Mouse (Mus musculus) heart, embryonic 10.5 days (tissue): Measurements from ENCODE around the gene Tbx5. TPM values are rescaled to one million over a fixed set of nuclear protein-coding genes. Genes with fewer than 3 reads are reported as not detected.

Source experiments
- DNase-seq: peaks from one replicate; pipeline ENCODE4 v3.0.0-alpha.2; 2017; ENCODE audit warnings: low spot score
- H3K27ac ChIP-seq: fragments of 300-500 bp; sonication (generic); 2 replicates; pipeline ENCODE4 v1.5.1; 2016; ENCODE audit warnings: mild to moderate bottlenecking
- H3K27me3 ChIP-seq: fragments of 300-500 bp; sonication (generic); 2 replicates; pipeline ENCODE4 v1.6.1; 2016; ENCODE audit warnings: mild to moderate bottlenecking; ENCODE audit not compliant: poor library complexity, insufficient read depth, severe bottlenecking
- H3K36me3 ChIP-seq: fragments of 300-500 bp; sonication (generic); 2 replicates; pipeline ENCODE4 v1.6.1; 2016; ENCODE audit warnings: mild to moderate bottlenecking, moderate library complexity
- H3K4me1 ChIP-seq: fragments of 300-500 bp; sonication (generic); 2 replicates; pipeline ENCODE4 v1.6.1; 2016; ENCODE audit warnings: mild to moderate bottlenecking
- H3K4me3 ChIP-seq: fragments of 300-500 bp; sonication (generic); 2 replicates; pipeline ENCODE4 v1.5.1; 2016; ENCODE audit warnings: mild to moderate bottlenecking, moderate library complexity
- H3K9me3 ChIP-seq: fragments of 300-500 bp; sonication (generic); 2 replicates; pipeline ENCODE4 v1.6.1; 2016; ENCODE audit warnings: mild to moderate bottlenecking, moderate library complexity
- WGBS: fragments of 180-500 bp; shearing (Covaris S2); methylation state at CpG from one replicate; pipeline ENCODE4 v1.1.7; 2016; 5-methylcytosine and 5-hydroxymethylcytosine counted together
- polyA plus RNA-seq: library from polyadenylated mRNA; unstranded; fragments of >200 nt; fragmentation: Nextera tagmentation; extraction: Ambion mirVana; gene quantifications from 2 replicates; pipeline ENCODE4 v1.2.1, GENCODE M21; 2016

Gene Tbx5
- polyA plus RNA-seq, 1 experiment from 2014 or later, result 41.9 TPM

DNA sequence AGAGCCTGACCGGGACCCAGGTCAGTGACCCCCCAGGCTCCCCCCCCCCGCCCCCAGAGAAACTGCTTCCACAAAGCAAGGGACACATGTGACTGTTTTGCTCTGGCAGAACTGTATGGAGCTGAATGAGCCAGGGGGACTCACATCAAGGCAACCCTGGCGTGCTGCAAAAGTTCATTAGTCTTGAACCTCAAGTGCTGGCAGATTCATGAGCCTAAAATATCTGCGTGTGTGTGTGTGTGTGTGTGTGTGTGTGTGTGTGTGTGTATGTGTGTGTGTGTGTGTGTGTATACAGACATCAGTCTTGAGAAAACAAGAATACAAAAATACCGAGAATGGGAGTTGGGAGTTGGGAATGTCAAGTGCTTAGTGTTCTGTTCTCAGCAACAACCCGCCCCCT is 5.1 kb upstream of the Tbx5 start:
- Histone ChIP-seq H3K36me3 (no peaks in the 10 kb centered on the region), H3K4me1 (peaks cover 63% of the 10 kb centered on the region), H3K27ac (peak overlapping the region; percentile 97), H3K4me3 (no peak overlapping the region), H3K27me3 (peaks cover 52% of the 10 kb centered on the region), H3K9me3 (no peaks in the 10 kb centered on the region)
- DNase-seq, result no peak
- WGBS, result 53% methylated on average over 6 of the region's 6 CpGs

GRCm38 (mm10) chr5:119830611-119831010 is 1.9 kb upstream of the Tbx5 start:
- no peaks in the 10 kb centered on the region for H3K9me3 ChIP-seq
- DNase-seq, result no peak
- peak overlapping the region; percentile 97 for H3K27ac ChIP-seq
- peaks cover 52% of the 10 kb centered on the region for H3K4me1 ChIP-seq
- WGBS, result 12% methylated on average over 8 of the region's 8 CpGs
- peak overlapping the region; percentile 74 for H3K4me3 ChIP-seq
- peaks cover 69% of the 10 kb centered on the region for H3K27me3 ChIP-seq
- H3K36me3 ChIP-seq, result no peaks in the 10 kb centered on the region

DNA sequence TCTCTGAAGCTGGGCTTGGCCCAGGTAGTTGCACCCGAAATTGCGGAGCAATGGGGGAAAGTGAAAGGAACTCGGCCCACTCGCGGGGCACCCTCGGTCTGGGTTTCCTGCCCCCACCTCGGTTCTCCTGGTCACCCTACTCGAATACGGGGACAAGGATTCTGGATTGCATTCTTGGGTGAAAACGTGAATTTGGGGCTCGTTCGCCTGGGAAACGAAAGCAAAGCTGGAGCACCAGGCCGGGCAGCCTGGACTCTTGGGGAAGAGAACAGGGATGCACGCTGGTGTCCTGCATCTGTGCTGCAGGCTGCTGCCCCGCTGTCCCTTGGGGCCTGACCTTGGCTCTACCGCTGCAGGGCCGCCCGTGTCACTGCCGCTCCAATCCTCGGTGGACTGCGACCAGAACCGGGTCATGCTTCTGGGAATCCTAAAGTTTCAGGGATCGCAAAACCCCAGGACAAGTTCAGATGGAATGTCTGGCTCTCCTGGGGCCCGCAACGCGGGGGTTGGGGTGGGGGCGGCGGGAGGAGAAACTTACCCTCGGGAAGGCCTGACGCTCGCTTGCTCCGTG is 1.2 kb upstream of the Tbx5 start:
- peaks cover 69% of the 10 kb centered on the region for H3K27me3 ChIP-seq
- under 1% methylated on average over 33 of the region's 33 CpGs for WGBS
- peak overlapping the region; percentile 74 for H3K4me3 ChIP-seq
- peaks cover 46% of the 10 kb centered on the region for H3K4me1 ChIP-seq
- no peaks in the 10 kb centered on the region for H3K36me3 ChIP-seq
- H3K9me3 ChIP-seq, result no peaks in the 10 kb centered on the region
- H3K27ac ChIP-seq, result peak overlapping the region; percentile 97
- DNase-seq, result no peak

DNA sequence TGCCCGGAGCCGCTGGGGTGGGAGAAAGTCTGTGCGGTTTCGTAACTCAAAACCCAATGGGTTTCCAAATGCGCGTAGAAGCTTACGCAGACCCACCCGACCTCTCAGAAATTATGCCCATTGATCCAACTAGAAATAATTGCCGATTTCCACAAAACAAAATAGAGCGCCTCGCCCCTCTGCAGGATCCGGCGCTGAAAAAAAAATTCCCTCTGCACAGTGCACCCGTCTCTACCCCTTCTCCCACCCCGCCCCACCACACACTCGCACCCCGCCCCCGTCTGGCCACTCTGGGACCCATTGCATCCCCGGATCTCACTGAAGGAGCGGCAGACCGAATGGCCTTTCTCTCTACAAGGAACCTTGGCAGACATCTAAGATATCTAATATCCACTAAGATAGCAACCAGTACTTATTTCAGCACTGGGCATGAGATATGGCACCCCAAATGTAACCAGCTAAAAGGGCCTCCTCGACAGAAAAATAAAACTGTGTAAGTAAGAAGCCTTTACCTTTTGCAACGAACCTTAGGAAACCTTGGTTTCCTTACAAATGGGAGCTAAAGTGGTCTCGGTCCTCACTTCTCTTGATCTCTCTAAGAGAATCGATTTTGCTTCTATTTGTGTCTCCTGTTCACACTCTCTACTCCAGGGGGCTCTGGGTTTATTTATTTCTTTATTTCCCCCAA is 533 bp upstream of the Tbx5 start:
- peaks cover 71% of the 10 kb centered on the region for H3K27me3 ChIP-seq
- peaks cover 42% of the 10 kb centered on the region for H3K4me1 ChIP-seq
- 2% methylated on average over 25 of the region's 25 CpGs for WGBS
- DNase-seq, result no peak
- H3K27ac ChIP-seq, result peak overlapping the region; percentile 97
- no peaks in the 10 kb centered on the region; the same call in 1 of the 2 replicates for H3K36me3 ChIP-seq
- H3K9me3 ChIP-seq, result no peaks in the 10 kb centered on the region
- H3K4me3 ChIP-seq, result peak overlapping the region; percentile 74

GRCm38 (mm10) chr5:119833223-119834030 is 959 bp downstream of the Tbx5 start:
- Histone ChIP-seq H3K27ac (peak overlapping the region; percentile 97), H3K4me1 (peaks cover 36% of the 10 kb centered on the region), H3K9me3 (no peaks in the 10 kb centered on the region), H3K36me3 (no peaks in the 10 kb centered on the region; the same call in 1 of the 2 replicates), H3K4me3 (peak overlapping the region; percentile 74), H3K27me3 (peaks cover 76% of the 10 kb centered on the region)
- no peak for DNase-seq
- 15% methylated on average over 8 of the region's 8 CpGs for WGBS

DNA sequence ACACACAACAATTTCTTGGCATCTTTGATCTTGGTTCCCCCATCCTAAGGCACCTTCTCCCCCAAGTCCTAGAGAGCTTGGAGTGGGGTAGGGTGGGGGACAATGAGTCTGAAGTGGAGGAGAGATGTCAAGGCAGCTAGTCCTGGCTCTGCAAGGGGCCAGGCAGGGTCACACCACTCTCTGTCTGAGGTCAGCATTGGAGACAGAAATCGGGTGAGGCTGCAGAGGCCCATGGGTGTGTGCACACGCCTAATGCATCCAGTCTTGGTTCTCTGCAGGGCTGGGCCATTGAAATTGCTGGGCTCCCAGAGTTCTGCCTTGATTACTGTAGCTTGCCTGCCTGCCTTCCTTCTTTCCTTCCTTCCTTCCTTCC is 1.5 kb downstream of the Tbx5 start:
- Histone ChIP-seq H3K36me3 (peaks cover under 1% of the 10 kb centered on the region), H3K27me3 (peaks cover 76% of the 10 kb centered on the region), H3K27ac (peak overlapping the region; percentile 97), H3K9me3 (no peaks in the 10 kb centered on the region), H3K4me1 (peaks cover 33% of the 10 kb centered on the region), H3K4me3 (peak overlapping the region; percentile 74)
- WGBS, result 23% methylated on average over 2 of the region's 2 CpGs
- DNase-seq, result no peak

DNA sequence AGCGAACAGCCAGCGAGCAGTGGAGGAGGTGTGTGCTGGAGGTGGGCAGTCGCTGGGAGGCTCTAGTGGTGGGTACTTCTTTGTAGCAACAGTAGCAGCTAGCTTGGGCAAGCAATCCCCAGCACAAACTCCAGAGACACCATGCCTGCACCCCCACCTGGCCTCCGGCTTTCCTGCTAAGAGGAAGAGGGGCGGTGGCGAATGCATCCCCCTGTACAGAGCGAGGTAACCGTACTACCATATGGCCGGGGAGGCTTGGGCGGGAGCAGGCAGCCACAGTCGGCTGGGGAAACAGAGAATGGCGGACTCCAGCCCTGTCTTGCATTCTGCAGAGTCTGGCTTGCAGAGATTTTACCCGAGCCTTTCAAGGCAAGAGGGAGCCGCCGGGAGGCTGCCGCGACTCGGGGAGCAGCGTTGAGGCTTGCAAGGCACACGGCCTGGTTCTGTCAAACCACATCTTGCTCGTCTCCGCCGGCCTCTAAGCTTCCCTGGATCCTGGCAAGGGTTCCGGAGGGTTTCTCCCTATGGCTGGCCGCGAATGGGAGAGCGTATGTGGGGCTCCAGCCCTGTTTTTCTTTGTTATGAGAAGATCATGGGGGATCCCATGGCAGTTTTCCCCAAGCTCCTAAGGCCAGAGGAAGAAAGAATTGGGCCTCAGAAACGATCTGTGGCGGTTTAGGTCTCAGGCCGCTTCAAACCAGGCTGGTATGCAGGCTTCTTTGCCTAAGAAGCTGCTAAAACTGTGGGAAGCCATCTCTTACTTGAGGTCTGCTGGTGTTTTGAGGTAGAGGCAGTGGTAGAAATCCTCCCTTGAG is 2.8 kb downstream of the Tbx5 start:
- WGBS, result under 1% methylated on average over 30 of the region's 30 CpGs
- Histone ChIP-seq H3K27me3 (peaks cover 72% of the 10 kb centered on the region), H3K27ac (peak overlapping the region; percentile 97)

GRCm38 (mm10) chr5:119835868-119836209 is 3.4 kb downstream of the Tbx5 start:
- Histone ChIP-seq H3K9me3 (no peaks in the 10 kb centered on the region), H3K4me1 (peaks cover 43% of the 10 kb centered on the region), H3K4me3 (peak overlapping the region; percentile 74), H3K27me3 (peaks cover 75% of the 10 kb centered on the region), H3K27ac (peak overlapping the region; percentile 97), H3K36me3 (peaks cover 8% of the 10 kb centered on the region)
- DNase-seq, result no peak
- WGBS, result under 1% methylated on average over 12 of the region's 12 CpGs

More for the DNA sequence above, 2.8 kb downstream of the Tbx5 start:
- peaks cover 4% of the 10 kb centered on the region for H3K36me3 ChIP-seq
- peaks cover 40% of the 10 kb centered on the region for H3K4me1 ChIP-seq
- peak overlapping the region; percentile 74 for H3K4me3 ChIP-seq
- no peaks in the 10 kb centered on the region for H3K9me3 ChIP-seq
- peak; percentile 84 for DNase-seq

DNA sequence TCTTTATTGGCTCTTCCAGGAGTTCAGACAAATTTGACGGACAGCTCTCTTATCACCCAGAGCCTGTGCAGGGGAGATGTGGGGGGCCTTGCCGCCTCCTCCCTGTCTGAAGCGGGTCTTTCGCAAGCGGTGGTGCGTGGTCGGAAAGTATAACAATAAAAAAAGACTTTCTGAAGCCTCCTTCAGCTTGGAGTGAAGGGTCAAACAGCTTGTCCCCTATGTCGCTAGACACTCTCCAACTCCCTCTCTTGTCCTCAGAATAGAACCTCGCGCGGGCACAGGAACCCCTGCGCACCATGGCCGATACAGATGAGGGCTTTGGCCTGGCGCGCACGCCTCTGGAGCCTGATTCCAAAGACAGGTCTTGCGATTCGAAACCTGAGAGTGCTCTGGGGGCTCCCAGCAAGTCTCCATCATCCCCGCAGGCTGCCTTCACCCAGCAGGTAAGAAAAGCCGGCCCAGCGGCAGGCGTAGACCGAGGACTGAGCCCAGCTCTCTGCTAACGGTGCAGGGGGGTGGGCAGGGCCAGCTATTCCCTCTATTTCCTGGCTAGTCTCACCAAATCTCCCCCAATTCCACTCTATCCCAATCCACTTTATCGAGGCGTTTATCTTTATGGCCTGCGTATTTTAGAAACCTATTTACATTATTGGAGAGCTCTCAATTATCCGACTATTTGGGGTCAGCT is 4.3 kb downstream of the Tbx5 start:
- DNase-seq, result no peak
- peaks cover 72% of the 10 kb centered on the region for H3K27me3 ChIP-seq
- peaks cover 46% of the 10 kb centered on the region for H3K4me1 ChIP-seq

DNA sequence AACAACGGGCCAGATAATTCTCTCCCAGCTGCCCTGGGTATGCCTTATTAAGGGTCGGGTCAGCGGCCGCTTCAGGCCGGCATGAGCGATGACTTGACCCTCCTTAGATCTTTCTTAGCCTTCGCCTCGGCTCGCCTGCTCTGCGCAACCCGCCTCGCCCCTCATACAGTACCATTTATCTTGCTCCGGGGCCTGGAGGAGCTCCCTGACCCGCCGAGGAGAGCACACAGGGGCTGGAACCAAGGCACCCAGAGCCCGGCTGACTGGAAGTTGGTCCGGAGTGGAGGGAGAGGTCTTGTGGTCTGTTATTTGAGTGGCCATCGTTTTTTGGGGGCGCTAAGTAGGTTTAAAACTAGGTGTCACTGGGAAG is 4.8 kb downstream of the Tbx5 start:
- Histone ChIP-seq H3K9me3 (no peaks in the 10 kb centered on the region), H3K4me1 (peaks cover 51% of the 10 kb centered on the region), H3K36me3 (peaks cover 16% of the 10 kb centered on the region), H3K27ac (peak overlapping the region; percentile 97), H3K27me3 (peaks cover 74% of the 10 kb centered on the region), H3K4me3 (peak overlapping the region; percentile 74)
- WGBS, result 3% methylated on average over 19 of the region's 19 CpGs
- DNase-seq, result no peak

More for the DNA sequence above, 4.3 kb downstream of the Tbx5 start:
- Histone ChIP-seq H3K27ac (peak overlapping the region; percentile 97), H3K4me3 (peak overlapping the region; percentile 74), H3K9me3 (no peaks in the 10 kb centered on the region), H3K36me3 (peaks cover 11% of the 10 kb centered on the region)
- under 1% methylated on average over 28 of the region's 28 CpGs for WGBS

- Histone ChIP-seq H3K4me3 (peak overlapping the region; percentile 74), H3K27me3 (peaks cover 74% of the 10 kb centered on the region), H3K36me3 (peaks cover 22% of the 10 kb centered on the region), H3K4me1 (peaks cover 56% of the 10 kb centered on the region), H3K9me3 (no peaks in the 10 kb centered on the region), H3K27ac (peak overlapping the region; percentile 97)
- no peak for DNase-seq
- whole genome bisulfite sequencing, result 13% methylated on average over 3 of the region's 3 CpGs
These were observed 5.4 kb downstream of the Tbx5 start for GRCm38 (mm10) chr5:119837861-119838260.

- DNase-seq, result no peak
- H3K4me1 ChIP-seq, result peaks cover 56% of the 10 kb centered on the region
- no peaks in the 10 kb centered on the region for H3K9me3 ChIP-seq
- peak overlapping the region; percentile 97 for H3K27ac ChIP-seq
- 16% methylated on average over 7 of the region's 7 CpGs for WGBS
- peaks cover 76% of the 10 kb centered on the region for H3K27me3 ChIP-seq
- peak overlapping the region; percentile 74 for H3K4me3 ChIP-seq
- H3K36me3 ChIP-seq, result peaks cover 27% of the 10 kb centered on the region
These were observed 6.0 kb downstream of the Tbx5 start for GRCm38 (mm10) chr5:119838441-119838840.
